Mouse (Mus musculus) CH12.LX (cell line): Measurements from ENCODE around the gene Pkn2. TPM values are rescaled to one million over a fixed set of nuclear protein-coding genes. Genes with fewer than 3 reads are reported as not detected.

ENCODE experiments used
- DNase-seq: peaks from one replicate; pipeline ENCODE4 v3.0.0-alpha.2; 2013; ENCODE audit errors: extremely low read depth
- H3K27ac ChIP-seq: 2 replicates; pipeline ENCODE4 v1.5.1; 2012; ENCODE audit warnings: low read depth, mild to moderate bottlenecking, control low read depth, moderate library complexity; ENCODE audit not compliant: insufficient read depth
- H3K27me3 ChIP-seq: replicated peaks from 2 replicates; pipeline ENCODE3; 2012; ENCODE audit warnings: inconsistent platforms
- H3K36me3 ChIP-seq, 2 experiments: replicated peaks in 1 of 2; 2 replicates each; pipeline versions ENCODE3 to v1.6.1; 2012; ENCODE audit warnings: inconsistent platforms in 1 of 2, low read length in 1 of 2, mild to moderate bottlenecking in 1 of 2, mixed read lengths in 1 of 2, moderate library complexity in 1 of 2; ENCODE audit not compliant: control insufficient read depth in 1 of 2, insufficient read depth in 1 of 2
- H3K4me1 ChIP-seq, 2 experiments: 2 replicates each; pipeline ENCODE4 v1.6.1; 2012; ENCODE audit warnings: inconsistent platforms in 1 of 2, moderate library complexity in 1 of 2; ENCODE audit not compliant: insufficient read depth in 2 of 2, control insufficient read depth in 1 of 2
- H3K4me2 ChIP-seq: 2 replicates; pipeline ENCODE4 v1.6.1; 2012; ENCODE audit warnings: low read depth, mild to moderate bottlenecking, control low read depth; ENCODE audit not compliant: poor library complexity, insufficient read depth, severe bottlenecking
- H3K4me3 ChIP-seq, 3 experiments: fragments of 150-350 bp in 1 of 3; sonication (generic) in 1 of 3; replicated peaks in 1 of 3; 2 replicates each; pipeline versions ENCODE3 to v1.5.1; 2011 to 2012; ENCODE audit warnings: low read depth in 2 of 3, low read length in 2 of 3, mild to moderate bottlenecking in 2 of 3, moderate library complexity in 2 of 3, control low read depth in 1 of 3, improper control_type of control experiment in 1 of 3, inconsistent platforms in 1 of 3, mixed read lengths in 1 of 3; ENCODE audit not compliant: poor library complexity in 1 of 3
- H3K79me2 ChIP-seq: replicated peaks from 2 replicates; pipeline ENCODE4 v1.6.1; 2012; ENCODE audit warnings: mild to moderate bottlenecking, moderate library complexity; ENCODE audit not compliant: control insufficient read depth, poor library complexity, insufficient read depth, severe bottlenecking; ENCODE audit errors: extremely low read depth
- H3K9ac ChIP-seq: 2 replicates; pipeline ENCODE4 v1.6.1; 2012; ENCODE audit warnings: low read depth, mild to moderate bottlenecking, control low read depth, moderate library complexity; ENCODE audit not compliant: insufficient read depth
- H3K9me3 ChIP-seq: replicated peaks from 2 replicates; pipeline ENCODE3; 2012; ENCODE audit warnings: low read length, inconsistent platforms, mixed read lengths
- BHLHE40 ChIP-seq: IDR thresholded peaks from 2 replicates; pipeline ENCODE4 v1.6.1; 2011; ENCODE audit warnings: mild to moderate bottlenecking, low read depth, low read length, improper control_type of control experiment
- CHD1 ChIP-seq: IDR thresholded peaks from 2 replicates; pipeline ENCODE4 v1.6.1; 2012; ENCODE audit warnings: low read depth, low read length, improper control_type of control experiment, inconsistent platforms
- E2F4 ChIP-seq: IDR thresholded peaks from 2 replicates; pipeline ENCODE4 v1.6.1; 2011; ENCODE audit warnings: low read depth, low read length, improper control_type of control experiment; ENCODE audit not compliant: insufficient replicate concordance
- ELF1 ChIP-seq: IDR thresholded peaks from 2 replicates; pipeline ENCODE4 v1.6.1; 2014; ENCODE audit warnings: low read depth, mild to moderate bottlenecking, inconsistent platforms, low read length, improper control_type of control experiment
- JUN ChIP-seq: IDR thresholded peaks from 2 replicates; pipeline ENCODE4 v1.6.1; 2011; ENCODE audit warnings: low read depth, mild to moderate bottlenecking, low read length, improper control_type of control experiment, moderate library complexity; ENCODE audit not compliant: insufficient read depth
- KAT2A ChIP-seq: IDR thresholded peaks from 2 replicates; pipeline ENCODE4 v1.6.1; 2012; ENCODE audit warnings: low read length, improper control_type of control experiment, inconsistent platforms; ENCODE audit not compliant: insufficient replicate concordance
- MAX ChIP-seq: IDR thresholded peaks from 2 replicates; pipeline ENCODE4 v1.6.1; 2011; ENCODE audit warnings: low read length, improper control_type of control experiment
- MAZ ChIP-seq: IDR thresholded peaks from 2 replicates; pipeline ENCODE4 v1.6.1; 2012; ENCODE audit warnings: low read depth, mild to moderate bottlenecking, inconsistent platforms, low read length, improper control_type of control experiment, moderate library complexity
- MEF2A ChIP-seq: IDR thresholded peaks from 2 replicates; pipeline ENCODE4 v1.6.1; 2014; ENCODE audit warnings: low read depth, mild to moderate bottlenecking, inconsistent platforms, low read length, improper control_type of control experiment, borderline replicate concordance
- PAX5 ChIP-seq: IDR thresholded peaks from 2 replicates; pipeline ENCODE4 v1.6.1; 2012; ENCODE audit warnings: low read length, inconsistent platforms, mixed read lengths
- RAD21 ChIP-seq: IDR thresholded peaks from 2 replicates; pipeline ENCODE4 v1.6.1; 2011; ENCODE audit warnings: low read depth, mild to moderate bottlenecking, low read length, improper control_type of control experiment, moderate library complexity
- SIN3A ChIP-seq: IDR thresholded peaks from 2 replicates; pipeline ENCODE4 v1.6.1; 2012; ENCODE audit warnings: low read length, improper control_type of control experiment, inconsistent platforms
- SMC3 ChIP-seq: IDR thresholded peaks from 2 replicates; pipeline ENCODE4 v1.6.1; 2011; ENCODE audit warnings: low read depth, low read length, improper control_type of control experiment
- TBP ChIP-seq: conservative IDR thresholded peaks from 2 replicates; pipeline ENCODE4 v1.6.1; 2011; ENCODE audit warnings: low read depth, low read length, improper control_type of control experiment
- TCF12 ChIP-seq: IDR thresholded peaks from 2 replicates; pipeline ENCODE4 v1.6.1; 2014; ENCODE audit warnings: low read depth, mild to moderate bottlenecking, inconsistent platforms, low read length, improper control_type of control experiment
- ZC3H11A ChIP-seq: IDR thresholded peaks from 2 replicates; pipeline ENCODE4 v1.6.1; 2012; ENCODE audit warnings: low read depth, mild to moderate bottlenecking, inconsistent platforms, low read length, improper control_type of control experiment
- ZKSCAN1 ChIP-seq: IDR thresholded peaks from 2 replicates; pipeline ENCODE4 v1.6.1; 2012; ENCODE audit warnings: low read depth, inconsistent platforms, low read length, improper control_type of control experiment, borderline replicate concordance
- dilution Hi-C: fragments of 300-500 bp; cut with MboI; formaldehyde crosslinking; loops from 2 replicates; pipeline ENCODE4 v1.14.3; 2020; ENCODE audit warnings: low sequenced_read_pairs; ENCODE audit not compliant: extremely low pct_unique_long_range_greater_than_20kb, extremely low pct_ligation_motif_present
- in situ Hi-C: fragments of 300-500 bp; cut with MboI; formaldehyde crosslinking; loops from 3 replicates; pipeline ENCODE4 v1.14.3; 2019; ENCODE audit warnings: low sequenced_read_pairs, low pct_ligation_motif_present, low pct_unique_long_range_greater_than_20kb, mixed read lengths
- polyA plus RNA-seq: library from polyadenylated mRNA; unstranded; fragments of >175 nt; gene quantifications from 2 replicates; pipeline ENCODE4 v1.2.1, GENCODE M21; 2012; ENCODE audit warnings: low read depth; ENCODE audit not compliant: insufficient read length
- total RNA-seq, 2 experiments: library from RNA; depleted of rRNA; stranded (reverse); fragments of 300-350 nt in 1 of 2; fragments of >200 nt in 1 of 2; gene quantifications; 2 replicates each; pipeline ENCODE4 v1.2.3; 2012 to 2014

Pkn2 gene
- total and polyA plus RNA-seq, 3 experiments: 39.5 to 54.3 (median 49.2) TPM

DNA sequence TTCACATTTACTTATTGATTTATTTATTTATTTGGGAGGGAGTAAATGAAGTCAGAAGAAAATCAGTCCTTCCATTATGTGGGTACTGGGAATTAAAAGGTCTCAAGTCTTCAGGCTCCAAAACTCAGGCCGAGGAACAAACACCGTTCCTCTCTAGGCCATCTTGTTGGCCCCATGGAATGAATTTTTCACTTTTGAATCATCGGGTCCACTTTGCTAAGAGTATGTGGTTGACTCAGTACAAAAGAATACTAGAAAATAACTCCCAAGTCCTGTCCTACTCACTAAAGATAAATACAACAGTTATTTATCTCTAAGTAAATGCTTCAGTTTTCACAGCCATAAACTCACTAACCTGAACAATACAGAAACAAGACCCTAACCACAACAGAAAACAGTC, 28.9 kb downstream of the Pkn2 start:
- H3K4me3 ChIP-seq: no peak overlapping the region
- peaks cover 22% of the 10 kb centered on the region for H3K79me2 ChIP-seq
- H3K36me3 ChIP-seq: peaks cover 5 to 25% of the 10 kb centered on the region in 2 experiments
- H3K9me3 ChIP-seq: no peaks in the 10 kb centered on the region
- TF ChIP-seq TBP: no peak
- no peak for TF ChIP-seq KAT2A
- TF ChIP-seq CHD1: no peak
- no peak for TF ChIP-seq SMC3
- no peak for TF ChIP-seq SIN3A
- no peak for TF ChIP-seq E2F4
- H3K27me3 ChIP-seq: no peaks in the 10 kb centered on the region
- peaks cover 3 to 14% of the 10 kb centered on the region in 2 experiments; a peak in 3 of 4 replicates for H3K4me1 ChIP-seq
- no peak overlapping the region for H3K27ac ChIP-seq
- dilution Hi-C loops: no loop called here
- DNase-seq: no peak
- in situ Hi-C loops: no loop called here
- H3K4me2 ChIP-seq: no peak overlapping the region
- no peak overlapping the region for H3K9ac ChIP-seq

GRCm38 (mm10) chr3:142851631-142852030, 30.2 kb downstream of the Pkn2 start:
- no peak for TF ChIP-seq MAZ
- no peak for TF ChIP-seq E2F4
- TF ChIP-seq SIN3A: no peak
- TF ChIP-seq ZC3H11A: no peak
- no peak for TF ChIP-seq MAX
- TF ChIP-seq MEF2A: no peak
- TF ChIP-seq KAT2A: no peak
- TF ChIP-seq JUN: no peak
- TF ChIP-seq PAX5: no peak
- no peak for TF ChIP-seq BHLHE40
- TF ChIP-seq TCF12: no peak
- no peak for TF ChIP-seq RAD21
- TF ChIP-seq ELF1: no peak
- no peak for TF ChIP-seq ZKSCAN1
- Histone ChIP-seq H3K36me3 (peaks cover 5 to 25% of the 10 kb centered on the region in 2 experiments), H3K27ac (no peak overlapping the region), H3K9ac (no peak overlapping the region), H3K79me2 (peaks cover 17% of the 10 kb centered on the region), H3K4me2 (no peak overlapping the region), H3K4me1 (peaks cover 3 to 9% of the 10 kb centered on the region in 2 experiments; a peak in 3 of 4 replicates), H3K27me3 (no peaks in the 10 kb centered on the region), H3K4me3 (no peak overlapping the region), H3K9me3 (no peaks in the 10 kb centered on the region)
- in situ Hi-C loops: no loop called here
- no peak for DNase-seq
- dilution Hi-C loops: no loop called here
